Mouse (Mus musculus): ENCODE data around the gene Uhrf1bp1. TPM values are rescaled to one million over a fixed set of nuclear protein-coding genes. Genes with fewer than 3 reads are reported as not detected.

The Uhrf1bp1 gene
- total and polyA plus RNA-seq, 3 experiments: 23.1 to 43.6 TPM; not detected in 1

GRCm38 (mm10) chr17:27947155-27947554 lies 90.9 kb downstream of the Uhrf1bp1 start:
- Histone ChIP-seq H3K9ac (ENCODE audit: control insufficient read depth, low read depth, low read length, poor library complexity, severe bottlenecking) (no peak overlapping the region), H3K27me3 (ENCODE audit: control insufficient read depth in 1 of 2, insufficient read depth in 2 of 2, low read length in 2 of 2) (no peaks in the 10 kb centered on the region), H3K36me3 (ENCODE audit: control insufficient read depth in 1 of 2, insufficient read depth in 2 of 2, low read length in 2 of 2) (no peaks in the 10 kb centered on the region), H3K9me3 (replicated peaks; ENCODE audit: insufficient read depth, low read length) (no peaks in the 10 kb centered on the region), H3K4me3 (ENCODE audit: control insufficient read depth in 1 of 2, insufficient read depth in 1 of 2, low read depth in 2 of 2, low read length in 2 of 2) (no peak overlapping the region), H3K27ac (ENCODE audit: control insufficient read depth, low read depth, low read length) (no peak overlapping the region), H3K79me2 (ENCODE audit: control insufficient read depth, insufficient read depth, low read length, poor library complexity) (no peaks in the 10 kb centered on the region), H3K4me1 (ENCODE audit: control insufficient read depth in 1 of 2, insufficient read depth in 2 of 2, low read length in 2 of 2) (no peaks in the 10 kb centered on the region)
- no peak for DNase-seq (ENCODE audit: low read depth, low spot score)
- TF ChIP-seq SMC3 (IDR thresholded peaks at IDR 0.05; ENCODE audit: low read depth, low read length) (no peak), NELFE (IDR thresholded peaks at IDR 0.05; ENCODE audit: low read depth, low read length) (no peak), RCOR1 (IDR thresholded peaks at IDR 0.05; ENCODE audit: low read depth, low read length) (no peak), POLR2AphosphoS5 (IDR thresholded peaks at IDR 0.05; ENCODE audit: borderline replicate concordance, low read depth, low read length) (no peak), EP300 (IDR thresholded peaks at IDR 0.05; ENCODE audit: low read depth in 1 of 2, low read length in 2 of 2) (no peak), BHLHE40 (IDR thresholded peaks at IDR 0.05; ENCODE audit: borderline replicate concordance, low read depth, low read length) (no peak), HCFC1 (IDR thresholded peaks at IDR 0.05; ENCODE audit: low read depth, low read length) (no peak), ZNF384 (IDR thresholded peaks at IDR 0.05; ENCODE audit: low read depth, low read length) (no peak), ELF1 (IDR thresholded peaks at IDR 0.05; ENCODE audit: low read depth, low read length) (no peak)

Other genes starting within 250 kb of the Uhrf1bp1 start
- 93.8 and 96.5 TPM in 2 replicates for gene Nudt3, start 232.9 kb upstream of the Uhrf1bp1 start, total RNA-seq (2012; rRNA removed)
- gene Nudt3, start 232.9 kb upstream of the Uhrf1bp1 start, polyA plus RNA-seq (2012; ENCODE audit: insufficient read depth in 1 of 2, insufficient read length in 2 of 2, low read depth in 1 of 2, low replicate concordance in 2 of 2, missing spikeins in 1 of 2): 100 to 1,000 TPM in 1 of 2 experiments, 10 to 100 TPM in 1; 97.0 to 258 TPM
- gene RPS10-NUDT3, start 221.2 kb upstream of the Uhrf1bp1 start, total RNA-seq (2012; rRNA removed): not detected in 2 replicates
- gene RPS10-NUDT3, start 221.2 kb upstream of the Uhrf1bp1 start, polyA plus RNA-seq (2012; ENCODE audit: insufficient read depth in 1 of 2, insufficient read length in 2 of 2, low read depth in 1 of 2, low replicate concordance in 2 of 2, missing spikeins in 1 of 2): 10 to 100 TPM in 1 of 2 experiments, not detected in 1; 37.3 TPM
- 3,087 and 3,166 TPM in 2 replicates for gene Rps10, start 219.8 kb upstream of the Uhrf1bp1 start, total RNA-seq (2012; rRNA removed)
- 1,000 to 10,000 TPM; 3,057 to 3,899 TPM for gene Rps10, start 219.8 kb upstream of the Uhrf1bp1 start, polyA plus RNA-seq (2012; ENCODE audit: insufficient read depth in 1 of 2, insufficient read length in 2 of 2, low read depth in 1 of 2, low replicate concordance in 2 of 2, missing spikeins in 1 of 2)
- gene Pacsin1, start 200.9 kb upstream of the Uhrf1bp1 start, total RNA-seq (2012; rRNA removed): not detected in 2 replicates
- under 1 TPM in 1 of 2 experiments, not detected in 1; 0.17 TPM for gene Pacsin1, start 200.9 kb upstream of the Uhrf1bp1 start, polyA plus RNA-seq (2012; ENCODE audit: insufficient read depth in 1 of 2, insufficient read length in 2 of 2, low read depth in 1 of 2, low replicate concordance in 2 of 2, missing spikeins in 1 of 2)
- not detected in 2 replicates for gene Spdef, start 127.5 kb upstream of the Uhrf1bp1 start, total RNA-seq (2012; rRNA removed)
- under 1 TPM in 1 of 2 experiments, not detected in 1; 0.11 TPM for gene Spdef, start 127.5 kb upstream of the Uhrf1bp1 start, polyA plus RNA-seq (2012; ENCODE audit: insufficient read depth in 1 of 2, insufficient read length in 2 of 2, low read depth in 1 of 2, low replicate concordance in 2 of 2, missing spikeins in 1 of 2)
- gene D17Wsu92e, start 35.8 kb upstream of the Uhrf1bp1 start, total RNA-seq (2012; rRNA removed): 66.5 and 72.5 TPM in 2 replicates
- gene D17Wsu92e, start 35.8 kb upstream of the Uhrf1bp1 start, polyA plus RNA-seq (2012; ENCODE audit: insufficient read depth in 1 of 2, insufficient read length in 2 of 2, low read depth in 1 of 2, low replicate concordance in 2 of 2, missing spikeins in 1 of 2): 100 to 1,000 TPM in 1 of 2 experiments, not detected in 1; 108 TPM
- 217 and 219 TPM in 2 replicates for gene Snrpc, start 18.3 kb upstream of the Uhrf1bp1 start, total RNA-seq (2012; rRNA removed)
- gene Snrpc, start 18.3 kb upstream of the Uhrf1bp1 start, polyA plus RNA-seq (2012; ENCODE audit: insufficient read depth in 1 of 2, insufficient read length in 2 of 2, low read depth in 1 of 2, low replicate concordance in 2 of 2, missing spikeins in 1 of 2): 100 to 1,000 TPM in 1 of 2 experiments, not detected in 1; 227 TPM
- gene Anks1, start 52.9 kb downstream of the Uhrf1bp1 start, total RNA-seq (2012; rRNA removed): 11.6 and 11.9 TPM in 2 replicates
- gene Anks1, start 52.9 kb downstream of the Uhrf1bp1 start, polyA plus RNA-seq (2012; ENCODE audit: insufficient read depth in 1 of 2, insufficient read length in 2 of 2, low read depth in 1 of 2, low replicate concordance in 2 of 2, missing spikeins in 1 of 2): 10 to 100 TPM in 1 of 2 experiments, not detected in 1; 15.9 TPM
- 40.8 and 45.7 TPM in 2 replicates for gene Taf11, start 53.4 kb downstream of the Uhrf1bp1 start, total RNA-seq (2012; rRNA removed)
- 10 to 100 TPM in 1 of 2 experiments, not detected in 1; 77.8 TPM for gene Taf11, start 53.4 kb downstream of the Uhrf1bp1 start, polyA plus RNA-seq (2012; ENCODE audit: insufficient read depth in 1 of 2, insufficient read length in 2 of 2, low read depth in 1 of 2, low replicate concordance in 2 of 2, missing spikeins in 1 of 2)
- gene Tcp11, start 224.2 kb downstream of the Uhrf1bp1 start, total RNA-seq (2012; rRNA removed): 0.46 and 0.50 TPM in 2 replicates
- under 1 TPM in 1 of 2 experiments, not detected in 1; 0.82 TPM for gene Tcp11, start 224.2 kb downstream of the Uhrf1bp1 start, polyA plus RNA-seq (2012; ENCODE audit: insufficient read depth in 1 of 2, insufficient read length in 2 of 2, low read depth in 1 of 2, low replicate concordance in 2 of 2, missing spikeins in 1 of 2)

Data from MEL (cell line).